Mouse (Mus musculus) adrenal gland, adult 18-20 months (tissue): ENCODE measurements around the gene Pcx. TPM values are rescaled to one million over a fixed set of nuclear protein-coding genes. Genes with fewer than 3 reads are reported as not detected.

Source experiments
- DNase-seq, 2 experiments: peaks; one replicate each; pipeline ENCODE4 v3.0.0; 2021 to 2022; ENCODE audit warnings: low spot score in 2 of 2
- total RNA-seq, 2 experiments: library from RNA; stranded (reverse); gene quantifications; 1 replicate in 1 of 2; 2 replicates in 1 of 2; pipeline ENCODE4 v1.2.3; 2021

The Pcx gene
- total RNA-seq, 2 experiments from 2014 or later, result 622 to 707 TPM

DNA sequence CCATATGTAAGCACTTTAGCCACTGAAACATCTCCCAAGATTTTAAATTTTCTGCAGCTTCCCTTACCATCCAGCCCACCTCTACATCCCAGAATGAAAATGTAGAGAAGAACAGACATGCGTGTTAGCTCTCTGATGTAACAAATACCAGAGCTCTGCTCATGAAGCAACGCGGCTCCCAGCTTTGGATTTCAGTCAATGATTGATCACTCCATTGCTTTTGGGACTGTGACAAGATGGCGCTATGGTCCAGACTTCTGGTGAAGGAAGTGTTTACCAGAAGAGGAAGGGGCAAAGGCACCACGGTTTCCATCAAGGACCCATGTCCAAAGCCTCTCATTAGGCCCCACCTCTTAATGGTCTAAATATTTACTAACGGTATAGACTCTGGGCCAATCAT lies 35.6 kb downstream of the Pcx start:
- no peak for DNase-seq

DNA sequence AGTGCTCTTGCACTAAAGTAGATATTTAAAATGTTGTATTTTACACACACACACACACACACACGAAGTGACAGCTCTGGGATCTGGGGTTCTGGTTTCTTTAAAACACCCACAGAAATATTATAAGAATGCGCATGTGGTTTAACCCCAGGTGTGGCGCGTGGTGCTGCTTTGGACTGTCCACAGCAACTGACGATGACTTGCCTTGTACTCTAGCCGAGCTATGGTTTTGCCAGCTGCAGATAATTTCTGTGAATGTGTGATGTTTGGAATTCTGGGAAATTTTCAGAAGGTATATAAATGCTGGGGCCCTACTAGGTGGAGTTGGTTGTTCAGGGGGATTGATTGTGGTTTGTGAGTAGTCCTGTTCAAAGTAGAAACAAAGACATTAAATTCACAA lies 37.5 kb downstream of the Pcx start:
- no peak for DNase-seq

GRCm38 (mm10) chr19:4548305-4548883 lies 38.1 kb downstream of the Pcx start:
- DNase-seq, result no peak

- DNase-seq, result no peak
These were observed 44.0 kb downstream of the Pcx start for GRCm38 (mm10) chr19:4554248-4554647.

GRCm38 (mm10) chr19:4555086-4555485 lies 44.8 kb downstream of the Pcx start:
- no peak for DNase-seq

DNA sequence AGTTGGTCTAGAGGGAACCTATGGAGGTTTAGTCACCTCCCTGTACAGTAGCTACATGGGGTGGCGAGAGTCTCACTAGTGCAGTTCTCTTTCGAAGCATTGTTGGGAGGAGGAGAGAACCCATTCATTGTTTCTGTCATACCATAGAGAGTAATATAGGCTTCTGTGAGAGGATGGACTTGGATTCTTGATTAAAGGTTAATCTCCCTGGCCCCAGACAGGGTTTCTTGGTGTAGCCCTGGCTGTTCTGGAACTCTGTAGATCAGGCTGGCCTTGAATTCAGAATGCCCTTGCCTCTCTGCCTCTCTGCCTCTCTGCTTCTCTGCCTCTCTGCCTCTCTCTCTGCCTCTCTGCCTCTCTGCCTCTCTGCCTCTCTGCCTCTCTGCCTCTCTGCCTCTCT lies 46.5 kb downstream of the Pcx start:
- no peak for DNase-seq

DNA sequence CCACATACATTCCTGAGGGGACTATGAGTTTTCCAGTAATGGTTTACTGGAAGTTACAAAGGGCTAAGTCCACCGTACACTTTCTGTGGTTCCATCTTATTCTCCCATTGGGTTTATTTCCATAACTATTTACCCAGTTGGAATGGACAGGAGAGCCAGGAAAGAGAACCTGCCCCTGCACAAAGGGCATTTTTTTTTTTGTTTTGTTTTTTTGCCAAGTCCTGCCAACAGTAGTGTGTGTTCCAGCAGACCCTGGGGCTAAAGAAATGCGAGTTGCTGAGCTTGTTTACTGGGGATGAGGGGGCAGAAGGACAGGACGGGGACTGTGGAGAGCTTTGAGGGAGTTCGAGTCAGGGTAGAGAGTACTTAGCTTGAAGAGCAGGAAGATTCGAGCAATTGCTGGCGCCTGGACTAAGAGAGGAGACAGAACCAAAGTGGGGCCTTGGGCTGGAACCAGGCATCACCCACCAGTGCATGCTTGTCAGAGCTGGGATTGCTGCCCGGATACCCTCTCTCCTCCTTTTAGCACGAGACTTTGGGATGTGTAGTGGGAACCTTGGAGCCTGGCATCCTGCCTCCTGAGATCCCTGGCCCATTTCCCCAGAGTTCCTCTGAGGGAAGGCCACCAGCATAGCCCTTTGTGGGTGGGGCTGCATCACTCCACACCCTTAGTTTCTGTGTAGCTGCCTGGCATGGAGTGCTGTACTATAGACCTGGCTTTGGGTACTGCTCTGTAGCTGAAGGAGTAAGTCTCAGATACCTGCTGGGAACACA lies 47.7 kb downstream of the Pcx start:
- DNase-seq, result no peak

- DNase-seq, result no peak
These were observed 48.3 kb downstream of the Pcx start for GRCm38 (mm10) chr19:4558570-4558955.

- DNase-seq, result no peak
These were observed 48.7 kb downstream of the Pcx start for GRCm38 (mm10) chr19:4559011-4559410.

DNA sequence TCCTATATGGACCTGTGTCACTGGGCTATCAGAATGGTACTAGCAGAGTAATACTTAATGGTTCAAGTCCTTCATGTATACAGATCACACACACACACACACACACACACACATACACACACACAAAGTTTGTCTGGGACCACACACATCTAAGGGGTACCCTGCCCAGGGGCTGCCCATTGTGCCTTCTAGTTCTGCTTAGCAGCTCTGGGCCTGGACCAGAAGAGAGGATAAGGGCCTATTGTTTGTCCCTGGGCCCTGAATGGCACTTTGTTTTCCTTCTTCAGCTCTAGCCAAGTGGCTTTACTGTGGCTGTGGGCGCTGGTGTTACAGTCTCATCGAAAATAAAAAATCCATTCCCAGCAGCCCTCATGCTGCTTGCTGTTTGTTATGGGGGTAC lies 49.3 kb downstream of the Pcx start:
- no peak for DNase-seq

GRCm38 (mm10) chr19:4560205-4560604 lies 49.9 kb downstream of the Pcx start:
- no peak for DNase-seq

- DNase-seq, result no peak
These were observed 55.4 kb downstream of the Pcx start for GRCm38 (mm10) chr19:4565678-4566077.

GRCm38 (mm10) chr19:4566880-4567279 lies 56.6 kb downstream of the Pcx start:
- no peak for DNase-seq

DNA sequence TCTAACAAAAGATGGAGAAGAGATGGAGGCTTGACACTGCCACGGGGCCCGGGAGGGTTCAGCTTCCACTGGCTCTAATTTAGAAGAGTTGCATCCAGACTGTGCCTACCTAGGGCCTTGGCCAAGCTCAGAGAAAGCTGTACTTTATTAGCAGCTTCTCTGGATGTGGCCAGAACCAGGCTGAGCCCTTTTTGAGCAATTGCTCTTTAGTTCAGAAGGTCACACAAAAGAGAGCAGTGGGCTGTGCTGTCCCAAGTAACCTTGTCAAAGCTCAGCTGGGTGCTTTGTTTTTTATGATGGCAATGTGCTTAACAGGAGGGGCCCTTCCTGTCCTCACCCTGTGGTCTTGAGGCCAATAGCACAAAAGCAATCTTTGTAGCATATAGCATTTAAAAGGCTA lies 57.4 kb downstream of the Pcx start:
- no peak for DNase-seq

DNA sequence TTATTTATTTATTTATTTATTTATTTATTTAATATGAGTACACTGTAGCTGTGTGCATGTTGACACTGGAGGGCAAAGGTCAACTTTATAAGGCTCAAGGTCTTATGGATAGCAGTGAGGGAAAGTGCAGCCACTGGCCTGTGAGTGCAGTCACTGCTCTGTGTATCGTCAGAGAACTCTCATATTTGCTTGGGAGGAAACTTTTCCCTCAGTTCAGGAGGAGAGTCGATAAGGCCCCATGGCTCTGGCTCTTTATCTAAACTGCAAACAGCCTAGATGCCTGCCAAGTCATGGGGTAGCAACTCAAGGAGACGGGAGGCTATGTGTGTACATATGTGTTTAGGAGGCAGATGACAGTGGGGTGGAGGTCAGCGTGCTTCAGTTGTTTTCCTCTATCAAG lies 58.6 kb downstream of the Pcx start:
- no peak for DNase-seq

- DNase-seq, result no peak
These were observed 59.3 kb downstream of the Pcx start for GRCm38 (mm10) chr19:4569356-4570236.

- DNase-seq, result no peak
These were observed 60.0 kb downstream of the Pcx start for GRCm38 (mm10) chr19:4570237-4570613.

GRCm38 (mm10) chr19:4570815-4571214 lies 60.5 kb downstream of the Pcx start:
- no peak for DNase-seq

GRCm38 (mm10) chr19:4571658-4572057 lies 61.4 kb downstream of the Pcx start:
- DNase-seq, result no peak

DNA sequence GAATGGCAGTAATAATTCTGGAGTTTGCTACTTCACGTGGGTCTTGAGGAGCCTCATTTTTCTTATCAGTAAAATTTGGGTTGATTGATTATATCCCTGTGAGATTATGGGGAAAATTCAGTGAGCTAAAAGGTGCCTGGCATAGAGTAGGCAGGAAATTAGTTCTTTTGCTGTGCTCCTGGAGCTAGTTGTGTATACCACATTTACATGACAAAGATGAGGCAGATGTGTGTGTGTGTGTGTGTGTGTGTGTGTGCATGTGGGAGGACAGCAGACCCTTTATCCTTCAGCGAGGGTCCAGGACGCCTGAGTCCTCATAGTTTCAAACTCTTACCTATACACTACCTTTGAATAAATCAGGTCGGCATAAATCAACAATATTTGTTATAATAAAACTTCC lies 61.8 kb downstream of the Pcx start:
- DNase-seq, result no peak

DNA sequence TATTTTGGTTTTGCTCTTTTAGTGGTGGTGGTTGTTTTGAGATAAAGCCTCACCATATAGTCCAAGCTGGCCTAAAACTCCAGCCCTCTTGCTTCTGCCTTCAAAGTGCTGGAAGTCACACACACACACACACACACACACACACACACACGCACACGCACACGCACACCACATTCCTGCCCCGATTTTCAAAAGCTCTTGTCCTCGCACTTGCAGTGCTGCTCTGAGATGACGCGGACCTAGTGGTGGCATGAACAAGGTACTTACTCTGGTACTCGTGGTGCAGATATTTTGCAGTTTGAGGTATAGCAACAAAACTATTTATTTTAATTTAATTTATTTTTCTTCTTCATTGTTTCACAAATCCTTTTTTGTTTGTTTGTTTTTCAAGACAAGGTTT lies 62.2 kb downstream of the Pcx start:
- no peak for DNase-seq

GRCm38 (mm10) chr19:4573241-4573640 lies 63.0 kb downstream of the Pcx start:
- DNase-seq, result no peak
